Comparison of ENCODE assay signal across 8 mouse cellular contexts in the genomic region with DNA sequence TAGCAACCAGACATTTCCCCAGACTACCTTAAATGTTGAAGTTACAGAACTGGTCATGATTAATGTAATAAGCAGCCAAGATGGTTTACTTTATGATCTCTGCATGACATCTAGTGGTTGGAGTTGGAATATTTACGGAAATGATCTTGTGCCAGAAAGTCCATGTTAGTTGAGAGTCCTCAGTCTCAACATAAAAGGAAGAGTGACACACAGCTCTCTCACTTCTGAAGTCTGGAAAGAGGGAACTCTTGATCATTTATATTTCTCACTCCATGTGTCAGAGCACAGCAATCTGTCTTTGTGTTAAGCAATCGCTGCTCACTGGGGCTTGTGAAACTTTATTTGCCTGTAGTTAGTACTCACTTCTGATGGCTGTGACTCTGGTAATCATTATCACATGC.
A peak's percentile ranks its signal among the peaks of the same experiment; 100 is the strongest.
DNase-seq lines count a peak whose midpoint lies in the region; ATAC-seq and TF ChIP-seq lines count a peak whose summit lies in the region.

No protein-coding gene starts in this region.

- H3K9me3 ChIP-seq in liver, embryonic 11.5 days (ENCODE audit: control insufficient read depth, low read length), result no peaks in the 10 kb centered on the region
- H3K9me3 ChIP-seq in embryonic facial prominence, embryonic 14.5 days (ENCODE audit: control insufficient read depth, low read length), result no peaks in the 10 kb centered on the region
- H3K9me3 ChIP-seq in hindbrain, embryonic 14.5 days (ENCODE audit: control insufficient read depth, low read length), result no peaks in the 10 kb centered on the region
- no peaks in the 10 kb centered on the region for H3K9me3 ChIP-seq in midbrain, postnatal 0 days (ENCODE audit: low read length)

- no peak for TF ChIP-seq POLR2A in liver, adult 2 months (IDR thresholded peaks at IDR 0.05; ENCODE audit: extremely low read depth, insufficient read depth, low read length)

- no peaks in the 10 kb centered on the region for H3K27me3 ChIP-seq in liver, adult 2 months (ENCODE audit: control insufficient read depth, insufficient read depth, low read length)
- H3K27me3 ChIP-seq in liver, embryonic 11.5 days (replicated peaks; ENCODE audit: control insufficient read depth, insufficient read depth, low read length), result no peaks in the 10 kb centered on the region
- H3K27me3 ChIP-seq in embryonic facial prominence, embryonic 14.5 days (replicated peaks; ENCODE audit: control insufficient read depth, insufficient read depth, low read length), result no peaks in the 10 kb centered on the region
- H3K27me3 ChIP-seq in hindbrain, embryonic 14.5 days (ENCODE audit: control insufficient read depth, insufficient read depth, low read length), result no peaks in the 10 kb centered on the region
- H3K27me3 ChIP-seq in midbrain, postnatal 0 days (ENCODE audit: insufficient read depth, low read length), result no peaks in the 10 kb centered on the region

- WGBS in liver, adult 2 months, result 8% methylated on average over 2 of the region's 2 CpGs
- WGBS in liver, embryonic 11.5 days, result 43% methylated on average over 2 of the region's 2 CpGs
- WGBS in embryonic facial prominence, embryonic 14.5 days, result 31% methylated on average over 2 of the region's 2 CpGs
- WGBS in hindbrain, embryonic 14.5 days, result 56% methylated on average over 2 of the region's 2 CpGs
- 57% methylated on average over 2 of the region's 2 CpGs for WGBS in midbrain, postnatal 0 days

- no peak overlapping the region for H3K4me3 ChIP-seq in liver, adult 2 months (ENCODE audit: insufficient read depth, low read depth, low read length)
- H3K4me3 ChIP-seq in liver, embryonic 11.5 days (ENCODE audit: low read depth, low read length), result no peak overlapping the region
- H3K4me3 ChIP-seq in embryonic facial prominence, embryonic 14.5 days (ENCODE audit: low read depth, low read length), result no peak overlapping the region
- H3K4me3 ChIP-seq in hindbrain, embryonic 14.5 days (replicated peaks; ENCODE audit: low read length), result no peak overlapping the region
- no peak overlapping the region for H3K4me3 ChIP-seq in midbrain, postnatal 0 days (ENCODE audit: low read depth, low read length)

- ATAC-seq in liver, embryonic 11.5 days (replicated peaks; ENCODE audit: low FRiP score), result no peak
- peak; percentile 82; the same call in 1 of the 2 replicates for ATAC-seq in embryonic facial prominence, embryonic 14.5 days (ENCODE audit: low read depth)
- peak; percentile 65; the same call in 1 of the 2 replicates for ATAC-seq in hindbrain, embryonic 14.5 days (ENCODE audit: low FRiP score)
- ATAC-seq in midbrain, postnatal 0 days (ENCODE audit: low FRiP score), result peak; percentile 76

- peak; percentile 44; the same call in 1 of the 2 replicates for TF ChIP-seq CTCF in liver, adult 2 months (IDR thresholded peaks at IDR 0.05; ENCODE audit: low read depth, low read length)
- peak; percentile 95 for TF ChIP-seq CTCF in midbrain, postnatal 0 days (IDR thresholded peaks at IDR 0.05)

- H3K27ac ChIP-seq in liver, adult 2 months (replicated peaks; ENCODE audit: insufficient read depth, low read depth, low read length), result no peak overlapping the region
- no peak overlapping the region for H3K27ac ChIP-seq in liver, embryonic 11.5 days (ENCODE audit: low read depth, low read length)
- no peak overlapping the region for H3K27ac ChIP-seq in embryonic facial prominence, embryonic 14.5 days (replicated peaks; ENCODE audit: low read depth, low read length)
- H3K27ac ChIP-seq in hindbrain, embryonic 14.5 days, result no peak overlapping the region
- H3K27ac ChIP-seq in midbrain, postnatal 0 days (ENCODE audit: low read depth, low read length), result no peak overlapping the region

- no peak overlapping the region for H3K4me2 ChIP-seq in liver, embryonic 11.5 days
- H3K4me2 ChIP-seq in embryonic facial prominence, embryonic 14.5 days (ENCODE audit: low read depth, low read length), result no peak overlapping the region
- no peak overlapping the region for H3K4me2 ChIP-seq in hindbrain, embryonic 14.5 days (replicated peaks)
- H3K4me2 ChIP-seq in midbrain, postnatal 0 days (ENCODE audit: low read depth, low read length, poor library complexity, severe bottlenecking), result no peak overlapping the region

- no peak overlapping the region for H3K9ac ChIP-seq in liver, adult 2 months (ENCODE audit: low read depth, low read length)
- H3K9ac ChIP-seq in liver, embryonic 11.5 days (ENCODE audit: low read depth, low read length), result no peak overlapping the region
- H3K9ac ChIP-seq in embryonic facial prominence, embryonic 14.5 days (ENCODE audit: low read depth, low read length), result no peak overlapping the region
- H3K9ac ChIP-seq in hindbrain, embryonic 14.5 days, result no peak overlapping the region
- no peak overlapping the region for H3K9ac ChIP-seq in midbrain, postnatal 0 days (replicated peaks; ENCODE audit: low read length, poor library complexity, severe bottlenecking)

- peak; percentile 84 for DNase-seq in liver, adult 2 months (ENCODE audit: extremely low read depth, low read depth, low spot score)
- no peak for DNase-seq in liver, embryonic 11.5 days (ENCODE audit: low spot score)
- DNase-seq in R1 (ENCODE audit: low read depth, low spot score), result peak; percentile 3
- DNase-seq in embryonic facial prominence, embryonic 14.5 days (ENCODE audit: low spot score), result peak; percentile 87
- peak; percentile 89 for DNase-seq in hindbrain, embryonic 14.5 days (ENCODE audit: low spot score)
- DNase-seq in layer of hippocampus, adult 9-11 months, result peak; percentile 72
- DNase-seq in midbrain, postnatal 0 days (ENCODE audit: low spot score), result peak; percentile 91
- DNase-seq in c-Kit-positive CD71-positive TER-119-positive erythroid progenitor cells, embryonic 14.5 days (ENCODE audit: low spot score), result no peak

- H3K79me2 ChIP-seq in liver, adult 2 months (ENCODE audit: control insufficient read depth, insufficient read depth, low read length), result no peaks in the 10 kb centered on the region

- H3K36me3 ChIP-seq in liver, adult 2 months (ENCODE audit: control insufficient read depth, insufficient read depth, low read length), result no peaks in the 10 kb centered on the region
- no peaks in the 10 kb centered on the region for H3K36me3 ChIP-seq in liver, embryonic 11.5 days (ENCODE audit: control insufficient read depth, insufficient read depth, low read length)
- H3K36me3 ChIP-seq in embryonic facial prominence, embryonic 14.5 days (ENCODE audit: control insufficient read depth, insufficient read depth, low read length), result no peaks in the 10 kb centered on the region
- no peaks in the 10 kb centered on the region for H3K36me3 ChIP-seq in hindbrain, embryonic 14.5 days (replicated peaks; ENCODE audit: control insufficient read depth, insufficient read depth)
- H3K36me3 ChIP-seq in midbrain, postnatal 0 days (ENCODE audit: insufficient read depth, low read length), result no peaks in the 10 kb centered on the region

- H3K4me1 ChIP-seq in liver, adult 2 months (ENCODE audit: control insufficient read depth, insufficient read depth, low read length), result no peaks in the 10 kb centered on the region
- no peaks in the 10 kb centered on the region for H3K4me1 ChIP-seq in liver, embryonic 11.5 days (replicated peaks; ENCODE audit: control insufficient read depth, insufficient read depth, low read length)
- no peaks in the 10 kb centered on the region for H3K4me1 ChIP-seq in embryonic facial prominence, embryonic 14.5 days (ENCODE audit: control insufficient read depth, insufficient read depth, low read length)
- H3K4me1 ChIP-seq in hindbrain, embryonic 14.5 days (replicated peaks; ENCODE audit: control insufficient read depth, insufficient read depth, low read length), result no peaks in the 10 kb centered on the region
- H3K4me1 ChIP-seq in midbrain, postnatal 0 days (ENCODE audit: insufficient read depth, low read length), result no peaks in the 10 kb centered on the region

Comparison
In these comparisons a context has a peak if more than half of its experiments do, and no peak if none do; other contexts are left out.
1. DNase-seq: peak in liver, adult 2 months (single experiment), R1 (single experiment), embryonic facial prominence, embryonic 14.5 days (single experiment), hindbrain, embryonic 14.5 days (single experiment), layer of hippocampus, adult 9-11 months (single experiment) and midbrain, postnatal 0 days (single experiment); none in liver, embryonic 11.5 days (single experiment) and c-Kit-positive CD71-positive TER-119-positive erythroid progenitor cells, embryonic 14.5 days (single experiment).